Mouse (Mus musculus): ENCODE measurements around the gene Wfdc12.

- TF ChIP-seq CTCF (IDR thresholded peaks at IDR 0.05; ENCODE audit: insufficient read depth, low read length) (no peak), POLR2A (IDR thresholded peaks at IDR 0.05; ENCODE audit: borderline replicate concordance, extremely low read depth, low read depth, low read length) (no peak)
These were observed 16.3 kb upstream of the Wfdc12 start for GRCm38 (mm10) chr2:164206676-164207075.

Measured in lung, adult 2 months (tissue).